Mouse (Mus musculus) megakaryocyte, embryonic 14.5 days (primary cell): ENCODE measurements around the gene Ifna15.

Experiments used
- FLI1 ChIP-seq: IDR thresholded peaks from 2 replicates; pipeline ENCODE4 v1.6.1; 2012; ENCODE audit warnings: low read length, inconsistent platforms, mixed read lengths
- GATA1 ChIP-seq: IDR thresholded peaks from 3 replicates; pipeline ENCODE4 v1.6.1; 2012; ENCODE audit warnings: mixed read lengths, low read length, inconsistent platforms, borderline replicate concordance

GRCm38 (mm10) chr4:88523241-88523640 lies 34.8 kb downstream of the Ifna15 start:
- TF ChIP-seq GATA1 (no peak), FLI1 (no peak)
